Mouse (Mus musculus): Measurements from ENCODE around the gene Aifm2.
A peak's percentile ranks its signal among the peaks of the same experiment; 100 is the strongest.

- TF ChIP-seq POLR2A (IDR thresholded peaks at IDR 0.05; ENCODE audit: insufficient read depth, low read depth, low read length) = peak; percentile 97
- TF ChIP-seq CTCF (IDR thresholded peaks at IDR 0.05) = no peak
- peak; percentile 73; the same call in 1 of the 2 replicates for TF ChIP-seq EP300 (IDR thresholded peaks at IDR 0.05; ENCODE audit: insufficient read depth, low read depth, low read length)
These were observed 34.8 kb upstream of the Aifm2 start, which contains the start of gene Sar1a for GRCm38 (mm10) chr10:61680015-61680913.
